Mouse (Mus musculus): ENCODE results near the gene a. TPM values are rescaled to one million over a fixed set of nuclear protein-coding genes. Genes with fewer than 3 reads are reported as not detected.

a gene
- polyA plus RNA-seq, 1 experiment from 2014 or later = 0.33 TPM

DNA sequence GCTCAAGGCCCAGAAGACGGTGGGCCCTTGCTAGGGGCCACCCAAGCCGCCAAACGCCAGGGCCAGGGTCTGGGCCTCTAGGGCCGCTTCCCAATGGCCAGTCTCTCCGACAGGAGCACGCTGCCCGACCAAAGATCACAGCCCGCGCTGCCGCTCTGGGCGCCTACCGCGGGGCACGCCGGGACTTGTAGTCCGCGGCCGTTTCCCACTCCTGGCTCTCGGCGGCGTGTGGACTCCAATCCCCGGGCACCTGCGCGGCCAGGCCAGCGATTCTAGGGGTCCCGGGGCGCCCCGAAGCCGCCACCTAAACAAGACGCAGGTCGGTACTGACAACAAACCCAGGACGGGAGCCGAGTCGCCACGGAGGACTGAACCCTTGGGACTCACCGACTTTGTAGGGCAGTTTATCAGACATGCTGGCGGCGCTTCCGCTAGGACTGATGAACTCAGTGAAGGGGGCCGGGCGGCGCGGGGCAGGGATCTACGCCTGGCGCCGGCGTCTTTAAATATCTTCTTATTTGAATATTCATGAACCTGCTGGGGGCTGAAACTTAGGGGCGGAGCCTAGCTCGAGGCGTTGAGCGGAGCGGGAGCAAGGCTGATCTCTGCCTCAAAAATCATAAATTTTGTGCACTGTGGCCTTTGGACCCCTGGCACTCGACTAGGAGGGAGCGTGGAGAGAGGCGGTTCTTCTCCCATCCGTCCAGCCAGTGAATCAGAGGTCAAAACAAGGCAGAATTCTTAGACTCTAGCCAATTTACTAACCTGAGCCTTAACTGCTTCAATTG is 283.0 kb downstream of the a start, which contains the start of gene Ahcy:
Ahcy (minus strand) TSS at position 520 of the 788 bp plus-strand sequence.
- H3K4me3 ChIP-seq (replicated peaks) = peak within 1 kb of the TSS; percentile 60
- peak within 1 kb of the TSS; percentile 83 for H3K9ac ChIP-seq (replicated peaks)
- peak within 1 kb of the TSS; percentile 89 for H3K27ac ChIP-seq (replicated peaks)
- no peaks in the 10 kb centered on the region for H3K36me3 ChIP-seq
- ATAC-seq (ENCODE audit: low FRiP score) = peak; percentile 96
- WGBS = under 1% methylated on average over 55 of the region's 56 CpGs
- H3K27me3 ChIP-seq (replicated peaks) = no peaks in the 10 kb centered on the region
- no peaks in the 10 kb centered on the region for H3K9me3 ChIP-seq (replicated peaks)
- H3K4me1 ChIP-seq = peaks cover 27% of the 10 kb centered on the region
- H3K4me2 ChIP-seq = peak within 1 kb of the TSS; percentile 82

DNA sequence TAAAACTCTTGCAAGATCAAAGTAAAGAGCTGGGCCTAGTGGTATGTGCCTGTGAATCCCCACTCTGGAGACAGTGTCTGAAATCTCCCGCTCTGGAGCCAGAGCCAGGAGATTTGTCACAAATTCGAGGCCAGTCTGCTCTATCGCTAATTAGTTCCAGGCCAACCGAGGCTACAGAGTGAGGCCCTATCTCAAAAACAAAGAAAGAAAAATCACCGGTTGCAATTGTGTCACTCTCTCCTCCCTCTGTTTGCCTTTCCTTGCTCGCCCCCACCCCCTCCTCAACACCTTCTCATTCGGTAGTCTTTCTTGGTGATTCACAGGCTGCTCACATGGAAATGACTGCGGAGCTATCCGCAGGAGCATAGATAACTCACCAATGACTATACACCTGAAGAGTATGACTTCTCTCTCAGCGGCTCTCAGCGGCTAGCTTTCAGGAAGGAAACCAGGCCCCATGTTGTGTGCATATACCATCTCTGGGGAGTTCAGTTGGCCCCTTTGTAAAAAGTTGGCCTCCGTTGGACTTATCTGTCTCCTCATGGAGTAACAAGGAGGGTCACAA is 283.6 kb downstream of the a start:
- peaks cover 27% of the 10 kb centered on the region for H3K4me1 ChIP-seq
- ATAC-seq (ENCODE audit: low FRiP score) = peak; percentile 19; the same call in 1 of the 2 replicates
- peak overlapping the region; percentile 83 for H3K9ac ChIP-seq (replicated peaks)
- no peaks in the 10 kb centered on the region for H3K27me3 ChIP-seq (replicated peaks)
- H3K4me2 ChIP-seq = peak overlapping the region; percentile 82
- H3K36me3 ChIP-seq = no peaks in the 10 kb centered on the region
- no peaks in the 10 kb centered on the region for H3K9me3 ChIP-seq (replicated peaks)
- peak overlapping the region; percentile 60 for H3K4me3 ChIP-seq (replicated peaks)
- 17% methylated on average over 12 of the region's 12 CpGs for WGBS
- peak overlapping the region; percentile 89 for H3K27ac ChIP-seq (replicated peaks)

GRCm38 (mm10) chr2:155075649-155076048 is 284.4 kb downstream of the a start:
- peak overlapping the region; percentile 82; the same call in 1 of the 2 replicates for H3K4me2 ChIP-seq
- no peak overlapping the region for H3K4me3 ChIP-seq (replicated peaks)
- H3K36me3 ChIP-seq = no peaks in the 10 kb centered on the region
- H3K9ac ChIP-seq (replicated peaks) = no peak overlapping the region
- H3K4me1 ChIP-seq = peaks cover 27% of the 10 kb centered on the region
- ATAC-seq (ENCODE audit: low FRiP score) = no peak
- WGBS = 90% methylated on average over 6 of the region's 6 CpGs
- H3K9me3 ChIP-seq (replicated peaks) = no peaks in the 10 kb centered on the region
- H3K27ac ChIP-seq (replicated peaks) = no peak overlapping the region
- no peaks in the 10 kb centered on the region for H3K27me3 ChIP-seq (replicated peaks)

DNA sequence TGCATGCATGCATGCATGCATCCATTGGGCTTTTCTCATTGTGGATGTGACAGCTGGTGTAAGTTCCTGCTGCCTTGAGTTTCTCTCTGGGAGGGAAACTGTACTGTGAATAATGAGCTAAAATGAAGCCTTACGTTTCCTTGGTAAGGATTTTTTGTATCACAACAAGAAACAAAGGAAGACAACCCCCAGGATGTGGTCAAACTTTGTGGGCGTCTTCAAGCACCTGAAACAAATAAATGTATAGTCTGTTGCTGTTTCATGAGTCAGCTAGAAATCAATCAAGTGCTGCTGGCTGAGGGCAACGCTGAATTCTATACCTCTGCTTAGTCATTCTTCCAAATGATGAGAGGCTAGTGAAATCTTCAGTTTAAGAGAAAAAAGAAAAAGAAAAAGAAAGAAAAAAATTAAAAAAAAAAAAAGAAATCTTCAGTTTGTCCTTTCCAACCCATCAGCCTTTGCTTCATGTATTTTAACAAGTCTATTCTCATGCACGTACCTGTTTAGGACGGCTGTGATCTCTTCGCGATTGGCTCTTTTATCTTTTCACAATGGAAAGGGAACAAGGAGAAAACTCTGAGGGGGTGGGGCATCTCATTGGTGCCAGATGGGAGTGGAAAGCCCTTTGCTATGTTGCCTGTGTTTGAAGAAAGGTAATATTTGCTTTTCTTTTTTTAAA is 288.4 kb downstream of the a start:
- no peak for ATAC-seq (ENCODE audit: low FRiP score)

DNA sequence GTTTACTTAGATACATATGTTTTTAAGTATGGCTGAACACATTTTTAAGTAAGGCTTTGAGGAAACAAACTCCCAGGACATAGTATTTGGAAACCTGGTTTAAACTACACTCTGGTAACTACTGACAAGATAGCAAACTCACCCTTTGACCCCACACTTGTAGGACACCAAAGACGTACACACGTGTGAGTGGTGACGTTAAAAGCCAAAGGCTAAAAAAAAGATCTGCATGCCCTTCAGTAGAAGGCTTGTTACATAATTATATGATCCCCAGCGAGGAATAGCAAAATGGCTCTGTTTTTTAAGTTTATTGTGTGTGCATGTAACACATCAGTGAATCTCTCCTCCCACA is 289.0 kb downstream of the a start:
- 74% methylated on average over 4 of the region's 4 CpGs for WGBS
- Histone ChIP-seq H3K27ac (replicated peaks) (no peak overlapping the region), H3K9ac (replicated peaks) (no peak overlapping the region), H3K9me3 (replicated peaks) (no peaks in the 10 kb centered on the region), H3K27me3 (replicated peaks) (no peaks in the 10 kb centered on the region), H3K4me1 (peaks cover 7% of the 10 kb centered on the region), H3K4me3 (replicated peaks) (no peak overlapping the region), H3K36me3 (no peaks in the 10 kb centered on the region), H3K4me2 (no peak overlapping the region)
- no peak for ATAC-seq (ENCODE audit: low FRiP score)

More for the DNA sequence above, 288.4 kb downstream of the a start:
- no peaks in the 10 kb centered on the region for H3K9me3 ChIP-seq (replicated peaks)
- H3K4me1 ChIP-seq = peaks cover 12% of the 10 kb centered on the region
- no peak overlapping the region for H3K4me3 ChIP-seq (replicated peaks)
- no peaks in the 10 kb centered on the region for H3K36me3 ChIP-seq
- H3K27me3 ChIP-seq (replicated peaks) = no peaks in the 10 kb centered on the region
- no peak overlapping the region for H3K4me2 ChIP-seq
- WGBS = 29% methylated on average over 7 of the region's 7 CpGs
- H3K27ac ChIP-seq (replicated peaks) = no peak overlapping the region
- no peak overlapping the region for H3K9ac ChIP-seq (replicated peaks)

- no peak overlapping the region for H3K4me2 ChIP-seq
- no peak overlapping the region for H3K27ac ChIP-seq (replicated peaks)
- H3K4me3 ChIP-seq (replicated peaks) = no peak overlapping the region
- no peaks in the 10 kb centered on the region for H3K36me3 ChIP-seq
- no peak for ATAC-seq (ENCODE audit: low FRiP score)
- 96% methylated on average over 3 of the region's 3 CpGs for WGBS
- no peaks in the 10 kb centered on the region for H3K4me1 ChIP-seq
- no peaks in the 10 kb centered on the region for H3K27me3 ChIP-seq (replicated peaks)
- H3K9me3 ChIP-seq (replicated peaks) = no peaks in the 10 kb centered on the region
- H3K9ac ChIP-seq (replicated peaks) = no peak overlapping the region
These were observed 289.9 kb downstream of the a start for GRCm38 (mm10) chr2:155081056-155081455.

GRCm38 (mm10) chr2:155082121-155082803 is 291.1 kb downstream of the a start:
- WGBS = 20% methylated on average over 8 of the region's 8 CpGs
- Histone ChIP-seq H3K36me3 (no peaks in the 10 kb centered on the region), H3K9me3 (replicated peaks) (no peaks in the 10 kb centered on the region), H3K4me2 (no peak overlapping the region), H3K9ac (replicated peaks) (no peak overlapping the region), H3K4me1 (no peaks in the 10 kb centered on the region), H3K27me3 (replicated peaks) (no peaks in the 10 kb centered on the region), H3K4me3 (replicated peaks) (no peak overlapping the region), H3K27ac (replicated peaks) (no peak overlapping the region)
- no peak for ATAC-seq (ENCODE audit: low FRiP score)

- 90% methylated on average over 5 of the region's 5 CpGs for WGBS
- Histone ChIP-seq H3K4me2 (no peak overlapping the region), H3K4me1 (no peaks in the 10 kb centered on the region), H3K4me3 (replicated peaks) (no peak overlapping the region), H3K9me3 (replicated peaks) (no peaks in the 10 kb centered on the region), H3K27ac (replicated peaks) (no peak overlapping the region), H3K27me3 (replicated peaks) (no peaks in the 10 kb centered on the region), H3K36me3 (no peaks in the 10 kb centered on the region), H3K9ac (replicated peaks) (no peak overlapping the region)
- no peak for ATAC-seq (ENCODE audit: low FRiP score)
These were observed 293.3 kb downstream of the a start for GRCm38 (mm10) chr2:155084546-155084945.

- Histone ChIP-seq H3K36me3 (no peaks in the 10 kb centered on the region), H3K9me3 (replicated peaks) (no peaks in the 10 kb centered on the region), H3K27me3 (replicated peaks) (no peaks in the 10 kb centered on the region), H3K27ac (replicated peaks) (no peak overlapping the region), H3K4me3 (replicated peaks) (no peak overlapping the region), H3K4me2 (no peak overlapping the region), H3K9ac (replicated peaks) (no peak overlapping the region), H3K4me1 (0 out of 2 replicates have a peak, but pooled peaks cover 2% of the 10 kb centered on the region)
- ATAC-seq (ENCODE audit: low FRiP score) = no peak
- WGBS = 87% methylated on average over 5 of the region's 5 CpGs
These were observed 295.1 kb downstream of the a start for GRCm38 (mm10) chr2:155086328-155086727.

DNA sequence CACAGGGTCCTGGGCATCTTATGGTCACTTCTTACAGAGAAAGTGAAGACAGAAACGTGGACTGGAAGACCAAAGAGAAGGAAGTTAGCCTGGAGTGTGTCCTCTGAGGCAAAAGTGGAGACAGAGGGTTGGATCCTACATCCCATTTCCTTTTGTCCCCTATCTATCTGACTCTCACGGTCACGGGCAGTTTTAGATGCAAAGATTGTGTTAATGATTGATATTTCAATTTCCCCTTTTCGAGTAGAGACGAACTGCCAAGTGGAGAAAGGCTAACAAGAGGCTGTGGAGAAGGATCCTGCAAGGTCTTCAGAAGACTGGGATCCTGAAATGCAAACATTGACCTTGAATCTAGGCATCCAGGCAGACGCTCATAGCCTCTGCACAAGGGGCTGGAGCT is 297.1 kb downstream of the a start:
- Histone ChIP-seq H3K9ac (replicated peaks) (no peak overlapping the region), H3K4me1 (0 out of 2 replicates have a peak, but pooled peaks cover 2% of the 10 kb centered on the region), H3K36me3 (no peaks in the 10 kb centered on the region), H3K27me3 (replicated peaks) (no peaks in the 10 kb centered on the region), H3K9me3 (replicated peaks) (no peaks in the 10 kb centered on the region), H3K4me2 (no peak overlapping the region), H3K4me3 (replicated peaks) (no peak overlapping the region), H3K27ac (replicated peaks) (no peak overlapping the region)
- no peak for ATAC-seq (ENCODE audit: low FRiP score)
- 85% methylated on average over 6 of the region's 6 CpGs for WGBS

- no peaks in the 10 kb centered on the region for H3K27me3 ChIP-seq (replicated peaks)
- no peaks in the 10 kb centered on the region for H3K9me3 ChIP-seq (replicated peaks)
- whole genome bisulfite sequencing = 55% methylated on average over 13 of the region's 13 CpGs
- no peak for ATAC-seq (ENCODE audit: low FRiP score)
- H3K27ac ChIP-seq (replicated peaks) = no peak overlapping the region
- 0 out of 2 replicates have a peak, but pooled peaks cover 2% of the 10 kb centered on the region for H3K4me1 ChIP-seq
- no peaks in the 10 kb centered on the region for H3K36me3 ChIP-seq
- H3K4me2 ChIP-seq = no peak overlapping the region
- H3K4me3 ChIP-seq (replicated peaks) = no peak overlapping the region
- H3K9ac ChIP-seq (replicated peaks) = no peak overlapping the region
These were observed 299.9 kb downstream of the a start for GRCm38 (mm10) chr2:155090909-155091742.
